Mouse (Mus musculus) midbrain, embryonic 12.5 days (tissue): ENCODE measurements at regions not wholly inside any gene's neighbourhood (a gene's known extent, or its start where the extent isn't known, plus 50 kb on each side); places are given as distances from the start of the nearest gene placed in this dataset.

Experiments
- ATAC-seq: fragments of 200-750 bp; cut with Nextera tagmentation; 2 replicates; pipeline ENCODE4 v1.8.0; 2017; ENCODE audit warnings: low read depth, moderate TSS enrichment, moderate library complexity; ENCODE audit not compliant: low FRiP score
- H3K27ac ChIP-seq: fragments of 300-500 bp; sonication (generic); replicated peaks from 2 replicates; pipeline ENCODE4 v1.5.1; 2016; ENCODE audit warnings: mild to moderate bottlenecking
- H3K27me3 ChIP-seq: fragments of 300-500 bp; sonication (generic); 2 replicates; pipeline ENCODE4 v1.6.1; 2016; ENCODE audit warnings: mild to moderate bottlenecking
- H3K36me3 ChIP-seq: fragments of 300-500 bp; sonication (generic); 2 replicates; pipeline ENCODE4 v1.6.1; 2016
- H3K4me1 ChIP-seq: fragments of 300-500 bp; sonication (generic); 2 replicates; pipeline ENCODE4 v1.6.1; 2016
- H3K4me2 ChIP-seq: fragments of 300-500 bp; sonication (generic); replicated peaks from 2 replicates; pipeline ENCODE4 v1.6.1; 2016; ENCODE audit warnings: mild to moderate bottlenecking, moderate library complexity
- H3K4me3 ChIP-seq: fragments of 300-500 bp; sonication (generic); 2 replicates; pipeline ENCODE4 v1.5.1; 2016; ENCODE audit warnings: mild to moderate bottlenecking
- H3K9ac ChIP-seq: fragments of 300-500 bp; sonication (generic); replicated peaks from 2 replicates; pipeline ENCODE4 v1.6.1; 2016; ENCODE audit warnings: mild to moderate bottlenecking, moderate library complexity
- H3K9me3 ChIP-seq: fragments of 300-500 bp; sonication (generic); 2 replicates; pipeline ENCODE4 v1.6.1; 2016; ENCODE audit warnings: mild to moderate bottlenecking
- WGBS: fragments of 180-500 bp; shearing (Covaris S2); methylation state at CpG from one replicate; pipeline ENCODE4 v1.1.7; 2016; 5-methylcytosine and 5-hydroxymethylcytosine counted together

DNA sequence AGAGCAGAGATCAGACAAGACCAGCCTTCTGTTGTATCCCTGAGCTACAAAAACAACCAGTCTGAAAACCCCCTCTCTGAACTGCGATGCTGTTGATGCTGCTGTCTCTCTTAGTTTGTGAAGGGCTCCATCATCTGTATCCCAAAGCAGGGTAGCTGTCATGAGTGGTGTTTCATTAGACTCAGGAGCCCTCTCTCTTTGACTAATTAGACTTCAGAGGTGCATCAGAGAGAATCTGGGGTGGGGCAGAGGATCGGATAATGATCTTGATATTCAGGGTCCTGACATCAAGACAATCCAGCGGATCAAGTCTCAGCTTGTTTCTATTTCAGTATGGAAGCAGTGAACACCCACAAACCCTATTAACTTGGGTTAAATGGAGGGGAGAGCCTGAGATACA, 70.6 kb upstream of the Slc24a4 start:
- Histone ChIP-seq H3K4me2 (0 out of 2 replicates have a peak overlapping the region, but pooled peaks have one; percentile 23), H3K27ac (peak overlapping the region; percentile 77), H3K4me1 (peaks cover 18% of the 10 kb centered on the region), H3K4me3 (no peak overlapping the region), H3K27me3 (no peaks in the 10 kb centered on the region), H3K9me3 (no peaks in the 10 kb centered on the region), H3K36me3 (no peaks in the 10 kb centered on the region), H3K9ac (no peak overlapping the region)
- WGBS, result 40% methylated on average over 3 of the region's 3 CpGs
- peak; percentile 74 for ATAC-seq

- Histone ChIP-seq H3K4me3 (no peak overlapping the region), H3K9me3 (no peaks in the 10 kb centered on the region), H3K36me3 (no peaks in the 10 kb centered on the region), H3K9ac (no peak overlapping the region), H3K4me1 (peaks cover 18% of the 10 kb centered on the region), H3K27ac (peak overlapping the region; percentile 77), H3K4me2 (0 out of 2 replicates have a peak overlapping the region, but pooled peaks have one; percentile 23), H3K27me3 (no peaks in the 10 kb centered on the region)
- peak; percentile 83 for ATAC-seq
- WGBS, result 65% methylated on average over 3 of the region's 3 CpGs
Measured at GRCm38 (mm10) chr12:102058428-102058827, 70.1 kb upstream of the Slc24a4 start.

- no peak overlapping the region for H3K9ac ChIP-seq
- H3K27me3 ChIP-seq, result no peaks in the 10 kb centered on the region
- H3K4me2 ChIP-seq, result no peak overlapping the region
- no peak for ATAC-seq
- no peaks in the 10 kb centered on the region for H3K36me3 ChIP-seq
- no peak overlapping the region for H3K27ac ChIP-seq
- H3K4me1 ChIP-seq, result peaks cover 25% of the 10 kb centered on the region
- 77% methylated on average over 5 of the region's 5 CpGs for WGBS
- no peak overlapping the region for H3K4me3 ChIP-seq
- no peaks in the 10 kb centered on the region for H3K9me3 ChIP-seq
Measured at GRCm38 (mm10) chr12:102061096-102061495, 67.4 kb upstream of the Slc24a4 start.

GRCm38 (mm10) chr12:102061657-102062614, 66.6 kb upstream of the Slc24a4 start:
- H3K4me2 ChIP-seq, result no peak overlapping the region
- no peak overlapping the region for H3K9ac ChIP-seq
- no peak overlapping the region for H3K4me3 ChIP-seq
- peaks cover 25% of the 10 kb centered on the region for H3K4me1 ChIP-seq
- no peaks in the 10 kb centered on the region for H3K36me3 ChIP-seq
- H3K9me3 ChIP-seq, result no peaks in the 10 kb centered on the region
- 79% methylated on average over 7 of the region's 7 CpGs for WGBS
- H3K27ac ChIP-seq, result no peak overlapping the region
- ATAC-seq, result no peak
- H3K27me3 ChIP-seq, result no peaks in the 10 kb centered on the region

- H3K9me3 ChIP-seq, result no peaks in the 10 kb centered on the region
- no peak overlapping the region for H3K4me2 ChIP-seq
- ATAC-seq, result no peak
- no peak overlapping the region for H3K27ac ChIP-seq
- no peaks in the 10 kb centered on the region for H3K36me3 ChIP-seq
- H3K4me3 ChIP-seq, result no peak overlapping the region
- 92% methylated on average over 7 of the region's 7 CpGs for WGBS
- no peak overlapping the region for H3K9ac ChIP-seq
- H3K27me3 ChIP-seq, result no peaks in the 10 kb centered on the region
- peaks cover 21% of the 10 kb centered on the region for H3K4me1 ChIP-seq
Measured at GRCm38 (mm10) chr12:102062648-102063047, 65.9 kb upstream of the Slc24a4 start.

- no peak for ATAC-seq
- no peak overlapping the region for H3K4me3 ChIP-seq
- WGBS, result 79% methylated on average over 6 of the region's 6 CpGs
Measured at GRCm38 (mm10) chr12:102063211-102063610, 65.3 kb upstream of the Slc24a4 start.

GRCm38 (mm10) chr12:102064710-102065325, 63.7 kb upstream of the Slc24a4 start:
- Histone ChIP-seq H3K4me2 (no peak overlapping the region), H3K4me1 (peaks cover 7% of the 10 kb centered on the region; the same call in 1 of the 2 replicates), H3K9ac (no peak overlapping the region), H3K36me3 (no peaks in the 10 kb centered on the region), H3K9me3 (no peaks in the 10 kb centered on the region), H3K4me3 (no peak overlapping the region), H3K27ac (no peak overlapping the region), H3K27me3 (no peaks in the 10 kb centered on the region; the same call in 1 of the 2 replicates)
- WGBS, result 54% methylated on average over 5 of the region's 5 CpGs
- peak; percentile 76 for ATAC-seq

More at GRCm38 (mm10) chr12:102063211-102063610, 65.3 kb upstream of the Slc24a4 start:
- Histone ChIP-seq H3K36me3 (no peaks in the 10 kb centered on the region), H3K4me2 (no peak overlapping the region), H3K9ac (no peak overlapping the region), H3K4me1 (peaks cover 15% of the 10 kb centered on the region), H3K9me3 (no peaks in the 10 kb centered on the region), H3K27me3 (no peaks in the 10 kb centered on the region), H3K27ac (no peak overlapping the region)

DNA sequence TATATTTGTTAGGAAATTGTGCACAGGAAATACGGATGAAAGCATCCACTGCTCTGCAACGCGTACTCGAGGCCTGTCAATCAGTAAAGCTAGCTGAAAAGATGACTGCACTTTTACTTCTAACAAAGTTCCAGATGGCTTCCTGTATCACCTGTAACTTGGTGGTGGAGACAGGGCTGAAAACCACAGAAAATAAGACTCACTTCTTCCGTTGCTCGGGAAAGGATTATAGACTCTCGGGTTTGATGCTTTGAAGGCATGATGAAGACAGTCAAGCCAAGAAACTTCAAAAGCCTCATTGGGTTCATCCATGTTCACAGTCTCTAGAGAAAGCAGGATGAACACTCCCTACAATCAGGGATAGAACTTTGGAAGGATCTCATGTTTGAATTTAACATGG, 60.8 kb upstream of the Slc24a4 start:
- Histone ChIP-seq H3K9ac (no peak overlapping the region), H3K27me3 (no peaks in the 10 kb centered on the region; the same call in 1 of the 2 replicates), H3K4me1 (peaks cover 7% of the 10 kb centered on the region), H3K4me3 (no peak overlapping the region), H3K4me2 (no peak overlapping the region), H3K9me3 (no peaks in the 10 kb centered on the region), H3K27ac (no peak overlapping the region), H3K36me3 (no peaks in the 10 kb centered on the region)
- WGBS, result 92% methylated on average over 7 of the region's 7 CpGs
- ATAC-seq, result no peak

GRCm38 (mm10) chr12:102069521-102070201, 58.9 kb upstream of the Slc24a4 start:
- ATAC-seq, result no peak

GRCm38 (mm10) chr12:102071888-102072619, 56.5 kb upstream of the Slc24a4 start:
- Histone ChIP-seq H3K27ac (no peak overlapping the region), H3K9me3 (no peaks in the 10 kb centered on the region), H3K9ac (no peak overlapping the region), H3K4me3 (no peak overlapping the region), H3K27me3 (no peaks in the 10 kb centered on the region; the same call in 1 of the 2 replicates), H3K4me1 (no peaks in the 10 kb centered on the region; the same call in 1 of the 2 replicates), H3K4me2 (no peak overlapping the region), H3K36me3 (no peaks in the 10 kb centered on the region)
- 81% methylated on average over 9 of the region's 9 CpGs for WGBS
- no peak for ATAC-seq

More at GRCm38 (mm10) chr12:102069521-102070201, 58.9 kb upstream of the Slc24a4 start:
- H3K27me3 ChIP-seq, result no peaks in the 10 kb centered on the region; the same call in 1 of the 2 replicates
- no peak overlapping the region for H3K27ac ChIP-seq
- no peak overlapping the region for H3K4me3 ChIP-seq
- no peak overlapping the region for H3K9ac ChIP-seq
- peaks cover 5% of the 10 kb centered on the region for H3K4me1 ChIP-seq
- no peak overlapping the region for H3K4me2 ChIP-seq
- no peaks in the 10 kb centered on the region for H3K36me3 ChIP-seq
- no peaks in the 10 kb centered on the region for H3K9me3 ChIP-seq
- WGBS, result 81% methylated on average over 10 of the region's 10 CpGs

- Histone ChIP-seq H3K4me3 (no peak overlapping the region), H3K27ac (no peak overlapping the region), H3K9ac (no peak overlapping the region), H3K4me1 (no peaks in the 10 kb centered on the region; the same call in 1 of the 2 replicates), H3K4me2 (no peak overlapping the region), H3K9me3 (no peaks in the 10 kb centered on the region), H3K27me3 (no peaks in the 10 kb centered on the region; the same call in 1 of the 2 replicates), H3K36me3 (no peaks in the 10 kb centered on the region)
- 97% methylated on average over 3 of the region's 3 CpGs for WGBS
- ATAC-seq, result no peak
Measured at GRCm38 (mm10) chr12:102073540-102073939, 55.0 kb upstream of the Slc24a4 start.
